Mouse (Mus musculus): ENCODE data around the gene B3glct. TPM values are rescaled to one million over a fixed set of nuclear protein-coding genes. Genes with fewer than 3 reads are reported as not detected.

B3glct gene
- total RNA-seq (2015; ENCODE audit: low replicate concordance) (6.7 and 11.9 TPM in 2 replicates), total RNA-seq (2017; ENCODE audit: low replicate concordance) (0.68 and 1.4 TPM in 2 replicates)

GRCm38 (mm10) chr5:149678100-149678989, at the start of gene B3glct:
Gene B3glct, plus strand, starts transcription at chr5:149678230.
- peak; percentile 88 for ATAC-seq (replicated peaks; ENCODE audit: low FRiP score, poor library complexity, severe bottlenecking)

- ATAC-seq (replicated peaks; ENCODE audit: low FRiP score, poor library complexity, severe bottlenecking) = no peak
Measured at GRCm38 (mm10) chr5:149634409-149635035, 43.5 kb upstream of the B3glct start.

GRCm38 (mm10) chr5:149635556-149635955, 42.5 kb upstream of the B3glct start:
- ATAC-seq (replicated peaks; ENCODE audit: low FRiP score, poor library complexity, severe bottlenecking) = no peak

GRCm38 (mm10) chr5:149636075-149636920, 41.7 kb upstream of the B3glct start, which contains the start of gene Hsph1:
Gene Hsph1, minus strand, starts transcription at chr5:149636376.
- ATAC-seq (replicated peaks; ENCODE audit: low FRiP score, poor library complexity, severe bottlenecking) = peak; percentile 96

- ATAC-seq (replicated peaks; ENCODE audit: low FRiP score, poor library complexity, severe bottlenecking) = no peak
Measured at GRCm38 (mm10) chr5:149637306-149637705, 40.7 kb upstream of the B3glct start.

- ATAC-seq (replicated peaks; ENCODE audit: low FRiP score, poor library complexity, severe bottlenecking) = peak; percentile 75
Measured at GRCm38 (mm10) chr5:149641277-149641892, 36.6 kb upstream of the B3glct start.

GRCm38 (mm10) chr5:149642366-149642765, 35.7 kb upstream of the B3glct start:
- ATAC-seq (replicated peaks; ENCODE audit: low FRiP score, poor library complexity, severe bottlenecking) = no peak

GRCm38 (mm10) chr5:149642783-149643509, 35.1 kb upstream of the B3glct start:
- no peak for ATAC-seq (replicated peaks; ENCODE audit: low FRiP score, poor library complexity, severe bottlenecking)

- no peak for ATAC-seq (replicated peaks; ENCODE audit: low FRiP score, poor library complexity, severe bottlenecking)
Measured at GRCm38 (mm10) chr5:149647367-149648115, 30.5 kb upstream of the B3glct start.

GRCm38 (mm10) chr5:149648196-149648595, 29.8 kb upstream of the B3glct start:
- ATAC-seq (replicated peaks; ENCODE audit: low FRiP score, poor library complexity, severe bottlenecking) = peak; percentile 41; the same call in 1 of the 2 replicates

GRCm38 (mm10) chr5:149648895-149649406, 29.1 kb upstream of the B3glct start:
- ATAC-seq (replicated peaks; ENCODE audit: low FRiP score, poor library complexity, severe bottlenecking) = peak; percentile 82

- ATAC-seq (replicated peaks; ENCODE audit: low FRiP score, poor library complexity, severe bottlenecking) = peak; percentile 28; the same call in 1 of the 2 replicates
Measured at GRCm38 (mm10) chr5:149649499-149650178, 28.4 kb upstream of the B3glct start.

- no peak for ATAC-seq (replicated peaks; ENCODE audit: low FRiP score, poor library complexity, severe bottlenecking)
Measured at GRCm38 (mm10) chr5:149650179-149650553, 27.9 kb upstream of the B3glct start.

GRCm38 (mm10) chr5:149655636-149656035, 22.4 kb upstream of the B3glct start:
- no peak for ATAC-seq (replicated peaks; ENCODE audit: low FRiP score, poor library complexity, severe bottlenecking)

GRCm38 (mm10) chr5:149658022-149658421, 20.0 kb upstream of the B3glct start:
- no peak for ATAC-seq (replicated peaks; ENCODE audit: low FRiP score, poor library complexity, severe bottlenecking)

- ATAC-seq (replicated peaks; ENCODE audit: low FRiP score, poor library complexity, severe bottlenecking) = no peak
Measured at GRCm38 (mm10) chr5:149658741-149659413, 19.2 kb upstream of the B3glct start.

- no peak for ATAC-seq (replicated peaks; ENCODE audit: low FRiP score, poor library complexity, severe bottlenecking)
Measured at GRCm38 (mm10) chr5:149659414-149659780, 18.6 kb upstream of the B3glct start.
